Mouse (Mus musculus) spleen, postnatal 14 days (tissue): ENCODE results near the gene Lrrc2.

Source experiments
- DNase-seq, 2 experiments: peaks; one replicate each; pipeline ENCODE4 v3.0.0; 2021 to 2022; ENCODE audit warnings: low spot score in 2 of 2

The Lrrc2 gene

DNA sequence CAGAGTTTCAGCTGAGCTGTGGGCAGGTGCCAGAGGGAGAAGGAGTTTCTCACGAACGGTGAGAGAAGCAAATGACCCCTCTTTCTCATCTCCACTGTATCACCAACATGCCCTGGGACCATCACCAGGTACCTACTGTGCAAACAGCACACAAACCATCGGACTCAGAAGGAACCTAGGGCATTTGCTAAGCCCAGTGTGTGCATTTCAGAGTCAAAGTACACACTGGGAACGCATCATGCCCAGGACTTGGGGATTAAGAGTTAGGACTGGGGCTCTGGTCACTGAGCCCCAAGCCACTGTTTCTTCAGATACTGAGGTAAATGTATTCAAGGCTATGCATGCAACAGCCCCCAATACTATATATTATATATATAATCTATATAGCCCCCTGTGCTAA lies 36.0 kb downstream of the Lrrc2 start:
- DNase-seq = no peak

DNA sequence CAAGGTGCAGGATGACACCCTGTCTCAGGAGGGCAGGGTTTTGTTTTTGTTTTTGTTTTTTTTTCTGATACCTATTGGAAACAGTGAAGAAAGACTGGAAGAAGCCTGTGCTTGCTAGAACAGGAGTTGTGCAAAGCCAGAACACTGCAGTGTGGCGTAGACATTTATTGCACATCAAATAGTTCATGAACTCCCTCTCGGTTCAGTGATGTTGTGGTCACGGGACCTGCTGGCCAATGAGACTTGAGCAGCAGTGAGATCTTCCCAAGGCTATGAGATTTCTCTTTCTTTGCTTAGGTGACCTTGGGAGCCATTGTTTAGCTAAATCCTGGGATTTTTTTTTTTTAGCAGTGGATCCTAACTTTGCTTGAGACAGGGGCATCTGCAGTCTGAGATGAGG lies 36.7 kb downstream of the Lrrc2 start:
- DNase-seq = no peak

DNA sequence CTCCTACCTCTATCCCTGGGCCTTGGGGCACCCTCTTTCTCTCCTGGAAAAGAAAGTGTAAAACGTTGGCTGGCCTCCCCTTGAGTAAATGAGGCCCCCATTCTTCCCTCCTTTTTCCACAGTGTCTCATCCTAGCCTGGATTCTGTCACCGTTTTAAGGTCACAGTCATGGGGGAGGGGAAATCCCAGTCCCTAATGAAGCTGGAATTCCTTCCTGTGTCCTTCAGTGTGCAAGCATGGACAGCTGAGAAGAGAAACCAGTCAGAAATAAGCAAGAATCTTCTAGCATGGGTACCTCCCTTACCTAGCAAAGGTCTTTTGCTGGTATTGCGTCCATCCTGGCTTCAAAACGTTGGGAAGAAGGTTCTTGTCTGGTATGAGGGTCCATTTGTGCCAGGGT lies 37.8 kb downstream of the Lrrc2 start:
- no peak for DNase-seq

DNA sequence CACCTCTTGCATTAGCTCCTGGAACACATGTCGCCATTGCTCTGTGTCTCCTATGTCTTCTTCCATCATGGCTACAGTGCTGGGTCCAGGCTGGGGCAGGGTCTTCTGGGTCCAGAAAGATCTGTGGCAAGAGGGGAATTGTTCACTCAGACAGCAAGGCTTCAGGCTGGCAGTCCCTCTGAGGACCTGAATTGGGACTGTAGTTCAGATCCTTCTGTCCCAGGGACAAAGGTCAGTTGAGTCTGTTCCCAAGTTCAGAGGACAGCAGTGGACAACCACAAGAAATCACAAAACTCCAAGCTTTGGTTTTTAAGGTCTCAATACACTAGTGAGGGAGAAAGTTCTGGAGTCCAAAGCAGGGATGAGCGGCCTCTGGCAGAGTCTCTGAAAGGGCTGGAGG lies 38.2 kb downstream of the Lrrc2 start:
- DNase-seq = no peak

DNA sequence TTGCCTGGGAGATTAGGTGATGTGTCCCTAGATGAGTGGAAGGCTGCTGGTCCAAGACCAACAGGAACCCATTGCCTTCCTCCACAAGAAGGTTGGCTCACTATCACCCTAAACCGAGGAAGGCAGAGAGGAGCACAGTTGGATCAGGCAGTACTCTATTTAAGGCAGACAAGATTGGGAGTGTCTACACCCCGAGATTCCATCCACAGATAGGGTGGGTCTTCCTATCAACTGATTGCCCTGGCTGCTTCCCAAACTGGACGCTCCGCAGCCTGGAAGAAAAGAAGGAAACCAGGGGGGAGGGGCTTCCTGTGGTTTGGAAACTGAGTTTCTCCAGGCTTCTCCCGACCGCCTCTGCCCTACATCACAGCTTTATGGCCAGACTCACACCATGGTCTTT lies 38.9 kb downstream of the Lrrc2 start, which contains the start of gene Rtp3:
Gene Rtp3 (minus strand): TSS at position 380 of the 400 bp plus-strand sequence.
- DNase-seq = no peak

DNA sequence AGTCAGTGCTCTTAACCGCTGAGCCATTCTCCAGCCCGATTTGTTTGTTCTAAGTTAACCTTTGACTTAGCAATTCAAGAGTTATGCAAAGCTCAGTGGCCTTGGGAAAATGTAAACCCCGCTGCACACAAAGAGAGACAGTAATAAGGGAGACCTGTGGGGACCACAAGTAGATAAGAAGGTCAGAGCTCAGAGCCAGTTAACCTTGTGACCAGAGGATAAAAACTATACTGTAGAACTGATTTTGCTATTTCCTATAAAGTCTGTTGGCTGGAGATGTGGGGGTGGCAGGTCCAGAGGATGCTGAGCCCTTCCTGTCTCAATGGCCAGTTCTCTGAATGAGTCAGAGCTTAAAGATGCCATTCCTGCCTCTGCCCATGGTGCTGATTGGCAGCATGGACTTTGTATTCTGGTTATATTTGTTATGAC lies 42.0 kb downstream of the Lrrc2 start:
- DNase-seq = no peak

DNA sequence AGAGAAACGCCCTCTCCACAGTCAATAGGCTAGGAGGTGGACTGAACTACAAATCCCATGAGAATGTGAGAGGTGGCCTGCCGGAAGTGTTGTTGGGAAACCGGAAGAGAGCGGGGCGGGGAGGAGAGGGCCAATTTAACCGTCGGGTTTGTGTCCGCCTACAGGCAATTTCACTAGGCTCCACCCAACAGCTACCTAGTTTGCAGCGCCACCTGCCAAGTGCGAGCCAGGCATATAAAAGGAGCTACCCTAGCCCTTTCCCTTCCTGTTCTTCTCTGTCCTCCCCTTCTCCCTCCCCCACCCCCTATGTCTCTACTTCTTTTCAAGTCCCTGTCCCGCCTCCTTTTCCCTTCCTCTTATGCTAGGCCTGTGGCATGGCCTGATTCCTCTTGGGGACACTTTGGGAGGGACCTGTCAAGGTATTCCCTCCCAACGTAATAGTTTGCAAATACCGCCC lies 43.4 kb downstream of the Lrrc2 start:
- DNase-seq = peak; percentile 39 to 56

DNA sequence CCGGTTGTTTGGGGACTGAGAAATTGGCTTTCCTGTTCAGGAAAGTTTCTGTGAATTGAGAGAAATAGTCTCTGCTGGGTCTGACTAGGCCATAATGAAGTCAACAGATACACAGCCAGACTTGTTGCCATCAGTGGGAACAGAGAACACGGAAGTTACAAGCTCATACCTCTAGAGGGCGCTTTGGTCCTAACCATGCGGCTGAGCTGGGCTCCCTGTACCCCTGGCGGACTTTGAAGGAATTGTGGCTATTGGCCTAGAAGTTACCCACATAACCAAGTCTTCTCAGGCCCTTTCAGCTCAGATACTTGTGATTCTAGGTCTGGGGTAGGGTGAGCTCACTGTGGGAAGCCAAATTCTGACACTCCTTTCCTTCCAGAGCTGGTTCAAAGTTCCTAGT lies 45.9 kb downstream of the Lrrc2 start:
- DNase-seq = peak; percentile 44 to 73

DNA sequence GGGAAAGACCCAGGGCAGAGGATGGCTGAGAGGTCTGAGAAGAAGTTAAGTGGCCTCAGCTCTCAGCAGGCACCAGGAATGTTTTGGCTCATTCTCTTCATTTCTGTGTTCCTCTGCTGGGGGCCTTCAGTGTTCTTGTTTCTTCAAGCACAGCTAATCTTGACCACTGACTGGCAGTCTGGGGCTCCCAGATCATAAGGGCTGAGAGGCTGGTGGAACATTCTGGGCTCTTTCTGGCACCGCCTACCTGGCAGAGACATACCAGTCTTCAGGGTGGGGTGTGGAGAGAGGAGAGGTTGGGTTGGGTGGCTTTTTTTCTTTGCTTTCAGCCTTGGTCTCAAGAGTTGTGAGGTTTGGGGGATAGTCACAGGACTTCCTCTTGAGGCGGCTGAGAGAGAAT lies 47.7 kb downstream of the Lrrc2 start:
- no peak for DNase-seq

DNA sequence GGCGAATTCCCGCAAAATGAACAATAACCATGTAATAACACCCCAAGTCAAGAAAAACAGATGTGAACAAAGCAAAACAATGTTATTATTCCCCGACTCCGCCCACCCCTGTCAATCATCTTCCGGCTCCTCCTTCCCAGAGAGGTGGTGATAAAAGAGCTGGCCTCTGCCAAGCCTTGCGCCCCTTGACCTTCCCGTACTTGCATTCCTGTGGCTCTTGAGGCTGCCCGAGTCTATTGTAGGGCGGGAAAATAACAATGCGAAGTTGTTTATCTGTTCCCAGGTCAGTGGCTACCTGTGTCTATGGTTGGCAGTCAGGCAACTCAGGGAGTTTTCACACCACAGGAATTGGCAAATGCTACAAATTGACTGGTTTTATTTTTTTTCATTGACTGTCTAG lies 48.5 kb downstream of the Lrrc2 start:
- DNase-seq = no peak

DNA sequence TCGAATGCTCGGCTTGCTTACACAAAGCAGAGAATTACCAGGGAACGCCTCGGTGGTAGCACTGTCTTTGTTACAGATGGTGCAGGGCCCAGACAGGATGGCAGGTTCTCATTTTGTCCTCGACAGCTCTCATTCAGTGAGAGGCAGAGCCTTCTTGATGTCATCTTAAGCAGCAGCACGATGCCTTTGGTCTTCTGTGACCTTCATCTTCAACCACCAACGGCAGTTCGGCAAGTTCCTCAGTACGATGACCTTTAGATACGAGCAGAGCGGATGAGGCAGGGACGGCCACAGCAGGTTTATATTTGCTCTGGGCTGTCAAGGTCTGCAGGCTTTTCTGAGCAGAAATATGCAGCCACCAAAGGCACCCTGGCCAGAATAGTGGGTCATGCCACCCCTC lies 50.3 kb downstream of the Lrrc2 start:
- DNase-seq = no peak

DNA sequence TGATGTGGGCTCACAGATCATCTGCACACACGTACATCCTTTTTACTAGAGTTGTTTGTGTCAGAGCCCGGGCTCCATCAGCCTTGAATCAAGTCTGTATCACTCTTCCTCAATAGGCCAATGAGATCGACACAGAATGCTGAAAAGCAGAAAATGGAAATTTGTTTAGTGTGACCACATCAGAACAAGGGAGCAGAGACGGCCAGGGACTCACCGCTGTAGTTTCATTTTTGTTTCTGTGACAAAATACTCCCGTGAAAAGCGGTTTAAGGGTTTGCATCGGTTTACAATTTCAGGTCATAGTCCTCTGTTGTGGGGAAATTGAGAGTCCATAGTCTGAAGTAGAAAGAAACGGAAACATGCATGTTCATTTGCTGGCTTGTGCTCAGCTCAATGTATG lies 51.9 kb downstream of the Lrrc2 start:
- DNase-seq = no peak

DNA sequence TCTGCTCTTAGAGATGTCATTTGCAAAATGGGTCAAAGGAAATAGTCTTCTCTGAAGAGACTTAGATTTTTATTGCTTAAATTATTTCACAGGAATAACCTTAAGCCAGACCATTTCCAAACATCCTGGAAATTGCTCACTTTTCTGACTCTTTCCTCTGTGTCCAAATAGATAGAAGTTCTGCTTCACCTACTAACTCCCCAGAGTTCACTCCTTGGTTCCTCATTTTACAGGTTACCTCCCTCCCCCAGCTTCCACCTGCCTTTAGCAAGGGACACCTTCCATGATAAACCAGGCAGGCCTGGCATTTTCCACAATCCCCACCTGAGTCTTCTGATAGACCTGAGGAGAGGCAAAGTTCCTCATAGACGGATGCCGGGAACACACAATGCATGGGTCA lies 55.2 kb downstream of the Lrrc2 start:
- DNase-seq = no peak

DNA sequence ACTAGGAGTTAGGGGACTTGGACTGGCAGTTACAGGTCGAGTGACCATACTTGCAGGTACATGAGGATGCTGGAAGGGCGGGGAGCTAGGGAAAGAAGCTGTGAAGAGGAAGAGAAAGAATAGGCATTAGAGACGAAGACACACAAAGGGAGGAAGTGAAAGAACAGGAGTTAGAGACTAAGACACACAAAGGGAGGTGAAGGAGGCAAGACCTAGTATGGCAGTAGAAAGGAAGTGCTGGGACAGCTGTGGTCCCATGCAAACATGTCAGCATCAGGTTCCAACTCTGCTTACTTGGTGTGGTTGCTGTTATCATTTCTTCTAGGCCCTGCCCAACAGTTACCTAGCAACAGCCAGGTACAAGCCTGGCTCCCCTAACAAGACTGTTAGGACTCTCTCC lies 58.4 kb downstream of the Lrrc2 start:
- no peak for DNase-seq

DNA sequence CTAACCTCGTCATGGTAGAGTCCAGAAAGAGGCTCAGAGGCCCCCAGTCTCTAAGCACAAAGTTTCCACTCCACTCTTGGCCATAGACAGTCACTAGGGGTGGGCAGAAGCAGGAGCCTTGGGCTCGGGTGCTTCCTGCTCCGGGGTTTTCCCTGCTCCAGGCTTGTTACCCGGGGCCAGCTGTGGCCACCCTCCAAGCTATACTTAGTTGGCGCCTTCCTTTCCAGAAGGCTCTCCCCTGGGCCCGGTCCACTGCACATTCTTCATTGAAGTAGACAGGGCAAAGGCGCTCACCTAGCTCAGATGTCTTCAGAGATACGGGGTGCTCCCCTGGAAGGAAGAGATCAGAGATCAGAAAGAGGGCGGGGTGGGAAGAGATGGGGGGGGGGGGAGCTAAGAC lies 60.2 kb downstream of the Lrrc2 start:
- no peak for DNase-seq

DNA sequence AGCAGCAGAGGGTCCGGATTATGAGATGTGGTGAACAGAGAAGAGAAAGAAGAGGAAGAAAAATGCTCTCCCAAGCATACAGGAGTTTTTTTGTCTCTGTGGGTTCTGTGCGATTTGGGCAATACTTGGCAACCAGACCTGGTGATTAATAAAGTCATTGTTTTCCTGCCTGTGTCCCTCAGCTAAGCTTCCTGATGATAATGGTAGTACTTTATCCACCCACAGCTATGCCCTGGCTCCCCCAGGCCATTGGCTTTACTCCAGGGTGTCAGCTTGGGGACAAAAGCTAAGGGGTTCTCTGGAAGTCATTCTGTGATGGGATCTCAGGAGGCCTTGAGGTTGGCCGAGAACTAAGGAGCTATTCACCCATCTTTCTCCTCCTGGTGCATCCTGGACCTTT lies 60.7 kb downstream of the Lrrc2 start:
- DNase-seq = no peak

DNA sequence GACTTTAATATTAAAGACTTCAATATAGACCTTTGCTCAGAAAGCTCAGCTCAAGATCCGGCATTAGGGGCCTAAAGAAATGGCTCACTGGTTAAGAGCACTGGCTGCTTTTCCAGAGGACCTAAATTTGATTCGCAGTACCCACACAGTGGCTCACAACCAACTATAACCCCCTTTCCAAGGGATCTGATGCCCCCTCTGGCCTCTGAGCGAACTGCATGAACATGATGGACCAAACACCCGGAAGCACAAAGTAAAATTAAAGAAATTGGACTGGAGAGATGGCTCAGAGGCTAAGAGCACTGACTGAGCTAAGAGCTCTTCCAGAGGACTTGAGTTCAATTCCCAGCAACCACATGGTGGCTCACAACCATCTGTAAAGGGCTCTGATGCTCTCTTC lies 64.3 kb downstream of the Lrrc2 start:
- no peak for DNase-seq

DNA sequence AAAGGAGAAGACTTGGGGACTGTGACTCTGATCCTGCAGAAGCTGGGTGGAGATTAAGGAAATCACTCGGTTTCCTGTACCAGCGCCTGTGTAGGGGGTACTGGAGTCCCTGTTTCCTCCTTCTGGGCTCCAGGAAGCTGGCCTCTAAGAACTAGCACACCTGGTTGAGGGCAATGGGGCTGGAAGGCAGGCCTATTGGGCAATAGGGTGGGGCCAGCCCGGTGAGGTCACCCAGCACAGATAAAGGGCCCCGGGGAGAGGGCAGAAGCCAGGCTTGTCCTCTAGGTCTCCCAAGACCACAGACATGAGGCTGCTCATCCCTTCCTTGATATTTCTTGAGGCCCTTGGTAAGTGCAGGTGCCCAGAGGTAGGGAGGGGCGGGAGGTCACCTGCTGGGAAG lies 67.7 kb downstream of the Lrrc2 start, which contains the start of gene Ltf:
Gene Ltf (plus strand): TSS at position 250 of the 400 bp plus-strand sequence.
- no peak for DNase-seq

DNA sequence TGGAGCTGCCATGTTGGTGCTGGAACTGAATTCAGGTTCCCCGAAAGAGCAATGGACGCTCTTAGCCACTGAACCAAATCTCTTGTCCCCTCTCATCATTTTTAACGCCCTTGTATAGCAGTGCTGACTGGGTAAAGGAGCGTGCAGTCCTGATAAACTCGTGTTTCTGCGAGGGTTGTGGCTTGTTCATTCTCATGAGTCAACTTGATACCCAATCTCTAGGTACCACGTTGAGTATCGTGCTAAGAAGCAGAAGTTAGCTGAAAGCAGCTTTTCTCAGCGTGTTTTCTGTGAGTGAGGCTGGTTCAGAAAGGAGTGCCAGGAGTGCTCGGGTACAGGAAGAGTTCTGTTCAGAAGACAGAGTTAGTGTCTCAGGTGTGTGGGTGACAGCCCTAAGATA lies 75.4 kb downstream of the Lrrc2 start:
- DNase-seq = no peak
